Mouse (Mus musculus) cerebellum, postnatal 25 days (tissue): ENCODE measurements around the gene Wdr6.
A peak's percentile ranks its signal among the peaks of the same experiment; 100 is the strongest.
"Not testable (repeated sequence)": the region's sequence is repeated elsewhere in the genome, so short reads cannot be mapped to it uniquely, and the experiment has no call there.

Source experiments
- DNase-seq, 2 experiments: peaks; one replicate each; pipeline ENCODE4 v3.0.0; 2021; ENCODE audit warnings: mixed read lengths in 2 of 2

Wdr6 gene

DNA sequence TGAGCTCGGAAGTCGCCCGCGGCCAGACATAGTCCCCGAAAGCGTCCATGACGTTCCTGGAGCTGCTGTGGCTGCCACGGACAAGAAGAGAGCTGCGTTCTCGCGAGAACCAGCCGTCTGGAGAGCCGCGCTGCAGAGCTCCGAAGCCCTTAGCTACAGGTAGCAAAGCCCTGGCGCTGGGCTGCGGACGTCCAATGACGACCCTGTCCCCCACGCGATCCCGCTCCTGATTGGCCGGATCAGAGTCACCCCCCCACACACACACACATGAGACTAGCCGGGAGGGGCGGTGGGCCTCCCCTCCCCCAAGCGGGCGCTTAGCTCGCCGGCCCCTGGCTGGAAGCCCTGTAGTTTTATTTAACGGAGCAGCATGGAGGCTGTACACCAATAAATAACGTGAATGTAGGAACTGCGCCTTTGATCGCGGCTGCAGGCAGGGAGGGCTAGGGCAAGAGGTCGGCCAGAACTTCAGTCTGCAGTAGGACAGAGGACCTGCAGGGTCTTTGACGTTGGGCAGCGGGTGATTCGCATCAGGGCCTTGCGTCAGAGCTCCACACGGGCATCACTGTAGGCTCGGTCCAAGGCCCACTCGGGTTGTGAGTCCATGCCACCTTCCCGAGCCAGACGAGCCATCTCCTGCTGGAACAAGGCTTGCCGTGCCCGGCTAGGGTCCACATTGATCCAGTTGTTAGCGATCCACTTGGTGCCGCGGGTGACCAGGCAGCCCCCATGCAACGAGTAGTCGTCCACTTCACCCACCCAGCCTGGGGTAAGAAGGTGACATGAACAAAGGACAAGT, at the start of gene Wdr6:
TSS of gene Wdr6 (minus strand) at position 195 of the 799 bp plus-strand sequence.
- peak; percentile 90 to 95 for DNase-seq

DNA sequence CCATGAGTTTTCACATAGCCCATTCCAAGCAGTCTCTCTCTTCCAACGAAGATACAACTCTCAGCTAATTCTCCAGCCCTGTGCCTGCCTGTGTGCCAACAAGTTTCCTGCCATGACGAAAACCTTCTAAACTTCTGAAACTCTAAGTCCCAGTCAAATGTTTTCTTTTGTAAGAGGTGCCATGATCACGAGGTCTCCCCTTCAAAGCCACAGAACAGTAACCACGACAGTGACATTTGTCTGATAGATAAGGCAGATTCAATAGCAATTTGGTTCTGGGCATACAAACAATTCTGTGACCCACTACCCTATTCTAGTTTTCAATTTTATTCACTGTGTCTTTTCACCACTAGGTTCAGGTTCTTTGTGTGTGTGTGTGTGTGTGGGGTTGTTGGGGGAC, 49.6 kb upstream of the Wdr6 start:
- DNase-seq, result no peak

DNA sequence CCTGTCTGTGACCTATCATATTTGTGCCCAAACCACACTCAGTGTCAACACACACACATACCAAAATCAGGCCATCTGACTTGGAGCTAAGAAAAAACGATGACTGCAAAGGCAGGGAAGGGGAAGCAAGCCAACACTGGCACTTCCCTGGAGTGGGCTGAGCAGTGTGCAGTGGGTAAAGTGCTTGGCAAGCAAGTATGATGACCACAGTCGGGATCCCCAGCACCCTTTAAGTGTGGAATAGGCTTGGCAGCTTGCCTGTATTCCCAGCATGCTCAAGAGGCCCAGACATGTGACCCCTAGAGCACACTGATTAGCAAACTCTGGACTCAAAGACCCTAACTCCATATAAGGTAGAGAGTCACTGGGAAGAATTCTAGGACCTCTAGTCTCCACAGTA, 48.0 kb upstream of the Wdr6 start:
- DNase-seq, result peak; percentile 19 to 35

DNA sequence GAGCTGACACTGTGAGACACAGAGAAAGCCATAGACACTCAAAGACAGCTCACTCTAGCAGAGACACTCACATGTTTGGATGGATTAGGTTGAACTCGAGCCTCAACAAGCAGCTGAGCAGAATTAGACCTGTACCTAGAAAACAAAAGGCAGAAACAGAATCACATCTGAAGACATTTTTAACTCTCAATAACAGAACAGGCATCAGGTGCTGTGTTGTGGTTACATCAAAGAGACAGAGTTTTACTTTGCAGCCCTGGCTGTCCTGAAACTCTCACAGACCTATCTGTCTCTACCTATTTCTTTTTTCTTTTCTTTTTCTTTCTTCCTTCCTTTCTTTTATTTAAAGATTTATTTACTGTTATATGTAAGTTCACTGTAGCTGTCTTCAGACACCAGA, 38.8 kb upstream of the Wdr6 start:
- no peak for DNase-seq

DNA sequence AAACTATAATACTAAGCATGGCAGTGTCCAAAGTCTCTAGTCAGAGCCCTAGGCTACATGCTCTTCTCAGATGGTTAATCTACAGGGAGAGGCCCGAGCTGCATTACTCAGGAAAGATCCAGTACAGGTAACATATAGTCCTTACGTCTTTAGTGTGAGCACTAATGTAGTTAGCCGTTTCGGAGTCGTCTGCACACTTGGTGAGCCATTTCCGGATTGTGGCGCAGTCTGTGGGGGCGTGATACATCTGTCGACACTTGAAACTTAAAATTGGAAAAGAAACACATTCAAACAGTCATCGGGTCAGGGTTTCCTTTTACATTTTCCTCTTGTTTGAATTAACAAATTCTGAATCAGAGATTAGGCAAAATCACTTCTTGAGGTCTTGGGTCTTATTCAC, 32.9 kb upstream of the Wdr6 start:
- DNase-seq, result no peak

DNA sequence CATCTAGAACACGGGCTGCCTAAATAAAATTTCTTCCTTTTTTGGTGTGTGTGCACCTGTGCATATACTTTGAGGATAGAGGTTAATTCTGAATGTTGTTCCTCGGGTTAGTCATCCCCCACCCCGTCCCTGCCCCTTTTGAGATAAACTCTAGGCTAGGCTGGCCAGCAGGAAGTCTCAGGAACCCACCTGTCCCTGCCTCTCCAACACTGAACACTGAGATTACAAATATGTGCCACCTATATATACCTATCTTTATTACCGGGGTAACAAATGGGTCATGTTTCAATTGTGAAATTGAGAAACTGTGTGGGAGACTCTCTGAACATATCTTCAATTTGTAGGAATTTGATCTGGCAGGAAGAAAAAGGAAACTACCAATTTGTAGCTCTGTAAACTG, 30.4 kb upstream of the Wdr6 start:
- DNase-seq, result no peak

DNA sequence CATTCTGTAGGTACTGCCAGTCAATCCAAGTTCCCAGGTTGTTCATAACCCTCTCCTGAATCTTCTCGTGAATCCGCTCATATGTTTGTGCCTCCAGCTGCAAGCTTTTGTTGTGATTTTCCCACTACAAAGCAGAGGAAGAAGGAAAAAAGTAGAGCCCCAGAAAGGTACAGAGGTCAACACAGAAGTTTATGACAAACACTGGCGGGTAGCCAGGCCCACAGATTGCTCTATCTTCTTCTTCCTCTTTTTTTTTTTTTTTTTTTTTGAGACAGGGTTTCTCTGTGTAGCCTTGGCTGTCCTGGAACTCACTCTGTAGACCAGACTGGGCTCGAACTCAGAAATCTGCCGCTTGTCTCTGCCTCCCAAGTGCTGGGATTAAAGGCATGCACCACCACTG, 29.4 kb upstream of the Wdr6 start:
- not testable (repeated sequence) for DNase-seq

DNA sequence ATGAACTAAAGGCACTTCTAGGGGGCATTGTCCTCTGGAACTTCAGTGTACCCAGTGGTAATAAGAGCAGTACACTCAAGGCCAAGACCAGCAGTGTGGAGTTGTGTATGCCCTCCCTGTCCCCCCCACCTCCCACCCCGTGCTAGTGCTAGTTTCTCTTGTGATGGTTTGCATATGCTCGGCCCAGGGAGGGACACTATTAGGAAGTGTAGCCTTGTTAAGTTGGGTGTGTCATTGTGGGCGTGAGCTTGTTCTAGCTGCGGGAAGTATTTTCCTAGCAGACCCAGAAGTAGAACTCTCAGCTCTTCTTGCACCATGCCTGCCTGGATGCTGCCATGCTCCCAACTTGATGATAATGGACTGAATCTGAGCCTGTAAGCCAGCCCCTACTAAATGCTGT, 23.4 kb upstream of the Wdr6 start:
- DNase-seq, result no peak

DNA sequence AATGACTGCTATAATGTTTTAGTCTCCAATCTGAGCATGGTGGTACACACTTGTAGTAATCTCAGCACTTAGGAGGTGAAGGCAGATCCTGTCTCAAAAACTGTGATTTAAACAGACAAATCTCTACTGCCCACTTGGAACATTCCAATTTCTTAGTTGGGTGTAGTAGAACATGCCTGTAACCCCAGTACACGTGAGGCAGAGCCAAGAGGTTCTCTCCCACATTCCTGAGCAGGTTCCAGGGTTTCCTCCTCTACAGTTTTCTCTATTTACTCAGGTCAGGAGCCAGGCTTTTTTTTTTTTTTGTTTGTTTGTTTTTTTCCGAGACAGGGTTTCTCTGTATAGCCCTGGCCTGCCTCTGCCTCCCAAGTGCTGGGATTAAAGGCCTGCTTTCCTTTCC, 21.5 kb upstream of the Wdr6 start:
- DNase-seq, result no peak

DNA sequence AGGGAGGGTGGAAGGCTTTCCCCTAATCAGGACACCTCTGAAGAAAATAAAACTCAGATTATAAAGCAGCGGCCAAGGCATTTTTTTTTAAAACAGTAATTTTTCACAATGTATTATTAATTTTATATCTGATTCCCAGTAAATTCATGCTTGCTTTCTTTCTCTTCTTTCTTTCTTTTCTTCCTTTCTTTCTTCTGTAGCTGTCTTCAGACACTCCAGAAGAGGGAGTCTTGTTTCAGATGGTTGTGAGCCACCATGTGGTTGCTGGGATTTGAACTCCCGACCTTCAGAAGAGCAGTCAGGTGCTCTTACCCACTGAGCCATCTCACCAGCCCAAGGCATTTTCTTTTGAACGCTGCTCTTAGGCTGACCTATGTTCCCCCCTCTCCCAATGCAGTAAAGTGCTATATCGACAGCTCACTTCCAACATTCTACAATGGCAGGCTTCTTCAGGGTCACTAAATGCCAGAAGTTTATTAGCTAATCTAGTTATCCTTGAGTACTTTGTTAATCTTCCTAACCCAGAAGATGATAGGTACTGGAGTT, 20.6 kb upstream of the Wdr6 start:
- DNase-seq, result no peak

DNA sequence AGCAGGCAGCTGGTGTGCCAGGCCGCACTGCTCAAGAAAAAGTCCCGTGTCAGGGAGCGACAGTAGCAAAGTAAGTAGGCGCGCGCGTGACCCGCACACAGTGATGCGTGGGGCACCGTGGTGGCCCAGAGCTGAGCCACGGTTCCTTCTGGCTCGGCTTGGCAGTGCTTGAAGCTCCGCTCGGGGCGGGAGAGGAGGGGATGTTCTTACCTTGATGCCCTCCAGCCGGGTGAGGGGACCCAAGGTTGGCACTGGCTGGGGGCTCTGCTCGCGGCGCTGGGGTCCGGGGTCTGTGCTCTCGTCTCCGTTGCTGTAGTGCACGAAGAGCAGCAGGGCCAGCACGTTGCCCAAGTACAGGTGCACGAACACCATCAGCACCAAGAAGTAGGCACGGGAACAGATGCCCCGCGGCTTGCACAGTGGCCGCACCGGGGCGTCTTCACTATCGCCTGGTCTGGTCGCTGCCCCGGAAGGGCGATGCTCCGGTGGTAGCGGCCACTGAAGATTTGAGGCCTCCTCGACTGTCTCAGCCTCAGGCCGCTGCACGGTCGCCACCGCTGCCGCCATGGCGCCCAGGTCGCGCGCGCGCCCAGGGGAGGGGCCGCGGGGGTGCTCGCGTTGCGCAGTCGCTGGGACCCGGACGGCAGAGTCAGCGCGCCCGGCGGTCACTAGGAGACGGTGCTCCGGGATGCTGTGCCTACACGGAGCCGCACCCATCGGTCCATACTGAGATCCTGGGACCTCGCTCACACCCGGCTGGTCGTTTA, 18.6 kb upstream of the Wdr6 start, which contains the start of gene P4htm:
TSS of gene P4htm (minus strand) at position 670 of the 767 bp plus-strand sequence.
- DNase-seq, result peak; percentile 89 to 91

DNA sequence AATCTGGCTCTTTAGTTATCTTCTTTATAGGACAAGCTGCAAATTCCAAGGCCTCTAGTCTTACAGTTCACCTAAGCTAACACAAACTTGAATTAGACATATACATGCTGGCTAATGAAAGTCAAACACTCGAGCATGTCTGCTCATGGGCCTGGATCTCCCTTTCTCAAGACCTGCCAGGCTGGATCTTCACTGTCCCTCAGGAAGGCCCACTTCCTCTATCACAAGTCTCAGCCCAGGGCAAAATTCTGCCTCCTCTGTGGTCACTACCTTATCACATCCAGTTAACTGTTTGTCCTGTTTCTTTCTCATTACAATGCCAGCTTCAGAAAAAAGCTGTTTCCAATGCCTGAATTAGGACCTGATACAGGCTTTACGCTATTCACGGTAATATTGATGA, 15.8 kb upstream of the Wdr6 start:
- no peak for DNase-seq

DNA sequence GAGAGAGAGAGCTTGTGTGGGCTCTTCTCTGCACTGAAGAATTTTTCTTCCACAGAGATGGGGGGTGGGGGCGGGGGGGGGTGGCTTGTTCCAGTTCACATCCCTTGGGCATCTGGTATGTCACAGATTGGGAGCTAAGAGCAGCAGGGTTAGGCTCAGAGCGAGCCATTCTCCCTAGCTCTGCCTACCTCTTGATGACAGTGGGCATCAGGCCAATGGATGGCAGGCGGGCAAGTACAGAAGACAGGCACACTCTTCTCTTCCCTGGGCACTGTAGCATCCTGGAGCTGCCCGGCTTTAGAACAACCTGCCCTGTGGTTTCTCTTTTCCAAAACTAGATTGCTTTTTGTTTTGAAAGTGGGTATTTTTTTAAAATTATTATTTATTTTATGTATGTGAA, 12.9 kb upstream of the Wdr6 start:
- peak; percentile 49 to 76 for DNase-seq

DNA sequence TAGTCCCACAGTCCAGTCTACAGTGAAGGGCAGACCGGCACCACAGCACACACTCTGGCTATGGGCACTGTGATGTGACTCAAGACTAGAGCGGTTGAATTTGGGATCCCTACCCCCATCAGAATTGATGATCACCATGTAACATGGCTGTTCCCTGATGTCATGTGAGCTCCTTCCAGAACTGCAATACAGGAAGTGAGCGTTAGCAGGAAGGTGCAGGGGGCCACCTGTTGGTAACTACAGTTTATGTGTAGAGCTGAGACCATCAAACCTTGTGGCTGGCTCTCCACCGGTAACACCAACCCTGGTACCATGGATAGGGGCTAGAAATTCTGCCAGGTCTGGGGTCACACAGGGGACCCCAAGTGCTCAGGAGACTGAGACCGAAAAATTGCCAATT, 10.7 kb upstream of the Wdr6 start:
- DNase-seq, result peak in 1 of 2 experiments; percentile 14

DNA sequence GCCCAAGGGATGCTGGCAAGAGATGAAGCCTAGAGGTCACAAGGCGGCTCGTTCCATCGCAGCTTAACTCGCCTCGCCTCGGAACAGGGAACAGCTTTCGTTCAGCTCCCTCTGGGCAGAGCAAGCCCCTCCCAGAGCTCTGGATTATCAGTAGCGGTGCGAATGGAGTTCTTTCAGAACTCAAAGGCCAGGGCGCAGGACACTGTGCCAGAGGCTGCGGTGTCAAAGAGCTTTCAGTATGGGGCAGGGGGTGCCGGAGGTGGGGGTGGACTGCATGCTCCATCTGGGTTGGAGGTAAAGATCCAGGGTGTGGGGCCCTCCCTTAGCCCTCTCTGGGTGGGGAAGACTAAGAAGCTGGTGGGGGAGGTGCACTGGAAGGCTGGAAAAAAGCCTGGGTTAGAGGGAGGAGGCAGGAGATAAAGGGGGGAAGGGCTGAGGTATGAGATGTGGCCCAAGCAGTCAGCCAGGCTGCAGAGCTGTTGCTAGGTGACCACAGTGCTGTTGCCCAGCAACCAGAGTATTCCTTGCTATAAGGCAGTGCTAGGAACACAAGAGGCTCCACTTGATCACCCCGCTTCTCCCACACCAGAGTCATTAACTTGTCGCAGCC, 9.1 kb upstream of the Wdr6 start:
- DNase-seq, result peak; percentile 63 to 73

DNA sequence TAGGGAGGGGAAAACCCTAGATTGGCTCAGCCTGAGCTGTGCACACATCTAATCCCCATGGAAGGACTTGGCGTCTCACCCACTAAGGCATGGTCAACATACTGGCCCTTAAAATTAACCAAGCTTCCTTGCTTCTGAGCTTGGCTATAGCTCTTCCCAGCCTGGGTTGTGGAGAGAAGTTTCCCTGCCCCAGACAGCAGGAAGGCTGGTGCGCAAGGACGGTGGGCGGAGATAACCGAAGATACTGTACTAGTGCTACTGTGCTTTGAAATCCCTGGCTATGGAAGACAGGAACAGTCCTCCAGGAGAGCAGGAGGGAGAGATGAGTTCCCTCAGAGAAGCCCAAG, 778 bp upstream of the Wdr6 start:
- DNase-seq, result no peak

DNA sequence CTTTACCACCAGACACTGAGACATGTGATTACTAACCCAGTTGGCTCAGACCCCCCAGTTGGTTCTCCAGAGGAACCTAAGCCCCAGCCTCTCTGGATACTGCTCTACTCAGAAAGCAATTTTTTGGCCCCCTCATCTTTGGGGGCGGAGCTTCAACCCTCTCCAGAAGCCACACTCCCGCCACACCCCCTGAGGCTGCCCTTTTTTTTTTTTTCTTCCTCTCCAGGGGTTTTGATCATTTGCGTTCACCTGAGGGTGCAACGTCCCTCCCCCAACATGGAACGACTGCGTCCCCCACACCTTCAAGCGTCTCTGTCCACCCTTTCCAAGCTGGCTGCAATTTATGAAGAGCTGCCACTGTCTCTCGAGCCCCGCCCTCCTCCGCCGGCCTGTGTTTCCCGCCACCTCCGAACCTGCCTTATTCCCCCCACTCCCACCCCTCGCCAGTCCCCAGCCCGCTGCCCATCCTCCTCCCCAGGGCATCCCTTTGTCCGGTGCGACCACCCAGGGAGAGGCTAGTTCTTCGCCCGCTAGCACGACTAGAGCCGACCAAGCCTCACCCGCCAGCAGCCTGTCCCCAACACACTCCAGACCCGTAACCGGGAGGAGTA, 500 bp downstream of the Wdr6 start:
- peak; percentile 49 to 73 for DNase-seq

DNA sequence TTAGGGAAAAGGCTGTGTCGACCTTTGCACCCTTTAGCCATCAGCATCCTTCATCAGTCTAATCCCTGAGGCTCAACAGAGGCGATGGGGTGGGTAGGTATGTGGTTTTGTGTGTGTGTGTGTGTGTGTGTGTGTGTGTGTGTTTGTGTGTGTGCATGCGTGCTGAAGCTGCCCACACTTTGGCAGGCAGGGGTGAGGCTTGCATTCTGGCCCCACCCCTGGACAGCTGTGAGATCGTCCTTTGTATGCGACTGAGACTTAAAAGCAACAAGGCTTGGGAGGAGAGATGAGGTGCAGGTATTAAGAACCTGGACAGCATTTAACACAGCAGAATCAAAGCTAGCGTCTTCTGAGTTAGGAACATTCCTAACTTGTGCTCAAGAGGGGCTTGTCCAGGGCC, 1.5 kb downstream of the Wdr6 start:
- DNase-seq, result no peak

DNA sequence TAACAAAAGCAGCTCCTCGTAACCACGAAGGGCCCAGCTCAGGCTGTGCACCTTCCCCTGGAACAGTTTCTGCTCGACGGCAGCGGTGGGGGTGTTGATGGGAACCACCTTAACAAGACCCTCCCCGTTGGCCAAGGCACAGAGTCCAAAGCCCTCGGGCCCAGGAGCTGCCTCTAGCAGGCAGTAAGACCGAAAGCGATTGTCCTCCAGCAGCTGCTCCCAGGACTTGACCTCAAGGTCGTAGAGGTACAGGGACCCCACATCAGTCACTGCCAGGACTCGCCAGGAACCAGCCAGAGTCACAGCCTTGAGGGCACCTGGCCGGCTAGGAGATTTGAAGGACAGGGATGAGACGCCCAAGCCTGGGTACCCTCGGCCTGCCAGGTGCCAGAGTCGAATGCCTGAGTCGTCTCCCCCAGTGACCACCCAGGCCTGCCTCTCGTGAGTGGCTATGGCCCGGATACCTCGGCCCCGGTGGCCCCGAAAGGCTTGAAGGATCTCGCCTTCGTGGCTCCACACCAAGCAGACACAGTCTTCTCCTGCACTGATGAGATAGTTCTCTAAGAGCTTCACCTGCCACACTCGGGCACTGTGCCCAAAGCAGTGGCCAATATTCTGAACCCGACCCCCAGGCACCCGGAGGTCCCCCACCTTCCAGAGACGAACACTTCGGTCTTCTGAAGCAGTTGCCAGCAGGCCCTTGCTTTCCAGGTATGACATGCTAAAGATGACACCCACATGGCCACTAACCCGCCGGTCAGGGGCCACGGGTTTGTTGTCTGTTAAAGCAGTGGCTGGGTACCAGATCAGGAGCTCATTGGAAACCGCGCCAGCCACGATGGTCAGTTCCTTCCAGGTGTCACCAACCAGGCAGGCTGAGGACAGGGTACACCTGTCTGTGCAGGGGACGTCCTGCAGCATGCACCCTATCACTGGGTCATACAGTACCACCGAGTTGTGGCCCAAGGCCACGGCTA, 2.9 kb downstream of the Wdr6 start:
- DNase-seq, result peak; percentile 23 to 40

DNA sequence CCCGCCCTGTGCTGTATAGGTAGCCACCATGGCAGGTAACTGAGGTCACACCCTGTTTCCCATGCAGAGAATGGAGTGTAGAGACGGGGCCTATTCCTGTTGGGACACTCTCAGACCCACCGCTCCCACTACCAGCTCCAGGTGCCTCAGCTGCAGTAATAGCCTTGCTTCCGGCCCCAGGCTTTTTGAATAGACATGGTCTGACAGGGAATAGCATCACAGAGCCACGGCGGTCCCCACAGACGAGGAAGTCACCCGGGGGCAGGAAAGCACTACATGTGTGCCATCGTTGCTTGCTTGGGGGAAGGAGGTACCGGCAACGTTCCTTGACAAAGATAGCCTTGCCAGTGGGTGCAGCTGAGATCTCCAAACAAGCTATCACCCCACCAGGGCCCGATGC, 3.6 kb downstream of the Wdr6 start:
- peak; percentile 12 to 17 for DNase-seq

DNA sequence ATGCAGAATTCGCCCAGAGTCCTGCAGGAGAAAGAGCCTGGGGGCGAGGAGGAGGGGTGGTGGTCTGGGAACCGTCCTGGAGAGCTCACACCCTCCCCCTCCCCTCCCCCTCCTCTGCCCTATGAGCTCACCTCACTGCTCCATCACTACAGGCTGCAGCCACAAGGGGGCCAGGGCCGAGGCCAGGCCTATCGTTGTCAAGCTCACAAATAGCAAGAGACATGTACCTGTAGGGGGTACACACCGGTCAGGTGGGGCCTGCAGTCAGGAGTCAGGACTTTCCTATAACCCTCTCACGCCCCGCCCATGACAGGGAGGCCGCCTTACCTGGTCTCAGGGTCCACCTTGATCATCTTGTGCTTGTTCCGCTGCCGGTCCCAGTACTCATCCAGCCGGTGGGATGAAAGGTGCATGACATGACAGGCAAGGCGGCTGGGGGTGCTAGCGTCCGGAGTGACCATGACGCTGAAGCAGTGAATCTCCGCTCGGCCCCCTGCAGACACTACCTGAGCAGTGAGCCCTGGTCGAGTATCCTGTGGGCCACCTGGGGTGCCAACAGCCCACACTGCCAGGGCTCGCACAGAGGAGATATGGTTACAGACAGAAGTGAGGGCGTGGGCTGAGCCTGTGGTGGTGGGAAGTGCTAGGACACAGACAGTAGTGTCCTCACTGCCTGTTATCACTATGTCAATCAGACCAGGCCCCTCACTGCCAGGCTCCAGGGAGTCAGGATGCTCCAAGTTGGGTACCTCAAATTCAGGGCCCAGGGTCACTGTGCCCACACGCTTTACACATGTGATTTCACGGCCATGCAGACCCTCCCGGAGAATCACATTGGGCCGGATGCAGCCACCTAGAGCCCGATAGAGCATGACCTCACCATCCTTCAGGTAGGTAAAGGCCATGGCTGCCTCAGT, 4.5 kb downstream of the Wdr6 start:
- DNase-seq, result peak; percentile 66 to 80
